Mouse (Mus musculus) common myeloid progenitor, adult 5-6 weeks (primary cell): ENCODE measurements at regions not wholly inside any gene's neighbourhood (a gene's known extent, or its start where the extent isn't known, plus 50 kb on each side); places are given as distances from the start of the nearest gene placed in this dataset.
"Not testable (repeated sequence)": the region's sequence is repeated elsewhere in the genome, so short reads cannot be mapped to it uniquely, and the experiment has no call there.

ENCODE experiments used
- ATAC-seq: replicated peaks from 2 replicates; pipeline ENCODE4 v1.8.0; 2016; ENCODE audit warnings: low read depth, mild to moderate bottlenecking, moderate TSS enrichment, inconsistent platforms; ENCODE audit not compliant: poor library complexity, severe bottlenecking

DNA sequence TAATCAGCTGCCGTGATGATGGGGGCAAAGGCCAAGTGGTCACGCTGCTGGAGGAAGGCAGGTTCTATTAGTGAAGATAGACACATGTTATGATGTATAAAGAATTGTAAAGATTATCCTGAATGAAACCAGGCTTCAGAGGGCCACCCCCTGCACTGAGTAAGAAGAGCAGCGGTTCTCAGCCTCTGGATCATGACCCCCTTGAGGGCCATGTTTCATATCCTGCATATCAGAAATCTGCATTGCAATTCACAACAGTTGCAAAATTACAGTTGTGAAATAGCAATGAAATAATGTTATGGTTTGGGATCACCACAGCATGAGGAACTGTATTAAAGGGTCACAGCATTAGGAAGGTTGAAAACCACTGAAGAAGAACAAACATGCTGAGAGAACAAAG, 162.5 kb upstream of the Zranb2 start:
- ATAC-seq: peak; percentile 52; the same call in 1 of the 2 replicates

- no peak for ATAC-seq
Measured at GRCm38 (mm10) chr3:157373333-157373732, 160.6 kb upstream of the Zranb2 start.

DNA sequence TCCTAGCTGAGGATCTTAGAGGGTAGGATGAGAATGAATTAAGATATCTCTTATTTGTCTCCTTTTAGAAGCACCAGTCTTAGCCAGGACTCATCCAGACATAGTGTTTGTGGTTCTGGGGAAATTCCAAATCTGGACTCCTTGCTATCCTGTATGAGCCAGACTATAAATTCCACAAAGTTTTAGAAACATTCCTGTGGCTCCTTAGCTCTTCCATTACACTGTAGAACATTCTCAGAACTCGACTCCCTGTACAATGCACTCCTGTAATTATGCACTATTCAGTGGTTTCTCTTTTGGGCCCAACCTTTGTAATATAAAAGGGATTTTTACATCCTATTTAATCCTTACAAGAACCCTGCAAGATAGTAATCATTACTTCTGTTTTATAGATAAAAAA, 159.8 kb upstream of the Zranb2 start:
- ATAC-seq: no peak

DNA sequence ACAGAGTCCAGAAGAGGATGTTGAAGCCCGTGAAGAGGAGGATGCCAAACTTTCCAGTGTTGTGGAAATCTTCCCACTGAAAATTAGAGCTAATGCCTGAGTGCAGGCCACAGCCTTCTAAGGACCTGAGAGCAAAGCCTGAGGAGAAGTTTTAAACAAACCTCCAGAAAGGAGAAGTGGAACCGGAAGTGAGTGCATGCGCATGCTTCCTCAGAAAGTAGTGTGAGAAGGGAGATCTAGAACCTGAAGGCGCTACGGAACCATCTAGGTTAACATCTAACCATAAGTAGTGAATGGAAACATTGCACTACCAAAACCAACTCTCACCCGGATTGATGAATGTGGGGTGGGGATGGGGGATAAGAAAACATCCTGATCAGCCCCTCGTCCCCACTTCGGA, 156.4 kb upstream of the Zranb2 start:
- ATAC-seq: peak; percentile 88

GRCm38 (mm10) chr3:157378127-157378526, 155.8 kb upstream of the Zranb2 start:
- no peak for ATAC-seq

DNA sequence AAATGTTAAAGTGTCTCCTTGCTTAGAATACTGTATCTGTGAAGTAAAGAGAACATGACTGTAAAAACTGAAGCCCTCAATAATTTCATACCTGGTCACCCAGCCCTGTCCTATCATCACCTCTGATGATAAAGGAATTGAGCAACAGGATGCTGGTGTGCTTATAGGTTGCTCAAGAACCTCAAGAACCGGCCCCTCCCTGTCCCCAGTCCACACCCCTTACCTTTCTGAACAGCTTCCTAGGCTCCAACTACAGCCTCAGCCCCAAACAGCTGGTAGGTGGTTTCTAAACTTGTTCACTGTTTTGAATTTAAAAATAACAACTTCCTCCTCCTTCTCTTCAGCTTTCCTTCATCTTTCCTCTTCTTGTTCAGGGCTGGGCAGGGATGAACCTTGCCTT, 142.1 kb upstream of the Zranb2 start:
- ATAC-seq: no peak

DNA sequence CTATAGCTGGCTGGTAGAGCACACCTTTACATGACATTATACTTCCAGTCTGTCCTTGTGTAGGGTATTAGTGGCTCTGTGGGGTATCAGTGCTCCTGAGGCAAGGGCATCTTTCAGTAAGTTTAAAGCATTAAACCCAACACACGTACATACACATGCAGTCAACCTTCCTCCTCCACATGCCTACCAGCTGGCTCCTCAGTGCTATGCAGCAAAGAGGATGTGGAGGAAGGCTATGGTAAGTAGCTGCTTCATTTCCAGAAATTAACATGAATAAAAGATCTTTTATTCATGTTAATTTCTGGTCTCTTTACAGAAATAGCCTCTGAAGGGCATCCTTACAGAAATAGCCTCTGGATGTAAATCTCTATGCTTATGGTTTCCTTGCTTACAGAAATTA, 140.1 kb upstream of the Zranb2 start:
- no peak for ATAC-seq

GRCm38 (mm10) chr3:157399909-157400308, 134.1 kb upstream of the Zranb2 start:
- peak; percentile 66 for ATAC-seq

DNA sequence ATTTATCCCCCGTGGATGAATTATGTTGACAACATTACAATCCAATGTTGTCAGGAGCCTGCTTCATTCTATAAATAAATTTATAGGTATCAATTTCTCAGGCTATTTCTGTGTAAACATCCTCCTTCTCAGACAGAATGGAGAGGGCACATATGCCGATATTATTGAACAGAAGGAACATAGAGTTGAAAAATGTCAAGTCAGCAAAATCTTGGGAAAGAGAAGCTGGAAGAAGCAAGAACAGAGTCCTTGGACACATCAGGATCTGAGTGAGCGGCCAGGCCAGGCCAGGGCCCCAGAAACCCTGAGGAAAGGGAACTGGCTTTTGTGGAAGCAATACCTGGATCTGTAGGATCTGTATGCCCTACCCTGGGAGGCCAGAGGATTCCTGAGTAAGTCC, 129.9 kb upstream of the Zranb2 start:
- ATAC-seq: no peak

- not testable (repeated sequence) for ATAC-seq
Measured at GRCm38 (mm10) chr3:157423447-157423846, 110.5 kb upstream of the Zranb2 start.

- no peak for ATAC-seq
Measured at GRCm38 (mm10) chr3:157426720-157427119, 107.2 kb upstream of the Zranb2 start.

DNA sequence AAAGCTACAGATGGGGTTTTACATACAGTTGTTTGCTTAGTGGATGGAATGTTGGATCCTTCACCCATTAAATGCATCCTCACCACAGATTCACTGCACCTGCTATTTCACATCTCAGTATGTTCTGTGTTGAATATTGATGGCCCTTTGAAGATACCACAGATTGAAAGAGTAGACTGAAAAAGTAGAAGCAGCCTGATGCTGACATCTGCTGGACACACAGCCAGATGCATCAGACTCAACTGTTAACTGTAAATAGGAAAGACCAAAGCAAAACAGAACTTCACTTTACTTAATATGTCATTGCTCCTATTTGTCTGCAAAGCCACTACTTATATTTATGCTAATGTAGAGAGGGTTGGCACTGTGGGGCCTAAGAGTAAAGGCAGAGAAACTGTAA, 84.2 kb upstream of the Zranb2 start:
- peak; percentile 76 for ATAC-seq

- no peak for ATAC-seq
Measured at GRCm38 (mm10) chr3:157471600-157471999, 62.4 kb upstream of the Zranb2 start.

- ATAC-seq: no peak
Measured at GRCm38 (mm10) chr3:157472674-157473073, 61.3 kb upstream of the Zranb2 start.

- ATAC-seq: no peak
Measured at GRCm38 (mm10) chr3:157477731-157478130, 56.2 kb upstream of the Zranb2 start.
